Mouse (Mus musculus) midbrain, embryonic 15.5 days (tissue): ENCODE results near the gene Tanc1. TPM values are rescaled to one million over a fixed set of nuclear protein-coding genes. Genes with fewer than 3 reads are reported as not detected.

Source experiments
- ATAC-seq: fragments of 200-750 bp; cut with Nextera tagmentation; replicated peaks from 2 replicates; pipeline ENCODE4 v1.8.0; 2017; ENCODE audit warnings: moderate TSS enrichment
- H3K27ac ChIP-seq: fragments of 300-500 bp; sonication (generic); 2 replicates; pipeline ENCODE4 v1.5.1; 2015; ENCODE audit warnings: mild to moderate bottlenecking, inconsistent platforms
- H3K27me3 ChIP-seq: fragments of 300-500 bp; sonication (generic); replicated peaks from 2 replicates; pipeline ENCODE4 v1.6.1; 2015; ENCODE audit warnings: inconsistent platforms
- H3K36me3 ChIP-seq: fragments of 300-500 bp; sonication (generic); replicated peaks from 2 replicates; pipeline ENCODE4 v1.6.1; 2015; ENCODE audit warnings: inconsistent platforms
- H3K4me1 ChIP-seq: fragments of 300-500 bp; sonication (generic); 2 replicates; pipeline ENCODE4 v1.6.1; 2015; ENCODE audit warnings: inconsistent platforms
- H3K4me2 ChIP-seq: fragments of 300-500 bp; sonication (generic); 2 replicates; pipeline ENCODE4 v1.6.1; 2015; ENCODE audit warnings: inconsistent platforms, mild to moderate bottlenecking, moderate library complexity
- H3K4me3 ChIP-seq: fragments of 300-500 bp; sonication (generic); 2 replicates; pipeline ENCODE4 v1.5.1; 2015; ENCODE audit warnings: mild to moderate bottlenecking, inconsistent platforms
- H3K9ac ChIP-seq: fragments of 300-500 bp; sonication (generic); 2 replicates; pipeline ENCODE4 v1.6.1; 2015; ENCODE audit warnings: mild to moderate bottlenecking, inconsistent platforms
- H3K9me3 ChIP-seq: fragments of 300-500 bp; sonication (generic); 2 replicates; pipeline ENCODE4 v1.6.1; 2016; ENCODE audit warnings: inconsistent platforms
- WGBS: fragments of 180-500 bp; shearing (Covaris S2); methylation state at CpG from one replicate; pipeline ENCODE4 v1.1.7; 2015; ENCODE audit warnings: mixed read lengths; 5-methylcytosine and 5-hydroxymethylcytosine counted together
- polyA plus RNA-seq: library from polyadenylated mRNA; unstranded; fragments of >200 nt; fragmentation: Nextera tagmentation; extraction: Ambion mirVana; gene quantifications from 2 replicates; pipeline ENCODE4 v1.2.1, GENCODE M21; 2015

Gene Tanc1
- polyA plus RNA-seq, 1 experiment from 2014 or later, result 6.8 TPM

DNA sequence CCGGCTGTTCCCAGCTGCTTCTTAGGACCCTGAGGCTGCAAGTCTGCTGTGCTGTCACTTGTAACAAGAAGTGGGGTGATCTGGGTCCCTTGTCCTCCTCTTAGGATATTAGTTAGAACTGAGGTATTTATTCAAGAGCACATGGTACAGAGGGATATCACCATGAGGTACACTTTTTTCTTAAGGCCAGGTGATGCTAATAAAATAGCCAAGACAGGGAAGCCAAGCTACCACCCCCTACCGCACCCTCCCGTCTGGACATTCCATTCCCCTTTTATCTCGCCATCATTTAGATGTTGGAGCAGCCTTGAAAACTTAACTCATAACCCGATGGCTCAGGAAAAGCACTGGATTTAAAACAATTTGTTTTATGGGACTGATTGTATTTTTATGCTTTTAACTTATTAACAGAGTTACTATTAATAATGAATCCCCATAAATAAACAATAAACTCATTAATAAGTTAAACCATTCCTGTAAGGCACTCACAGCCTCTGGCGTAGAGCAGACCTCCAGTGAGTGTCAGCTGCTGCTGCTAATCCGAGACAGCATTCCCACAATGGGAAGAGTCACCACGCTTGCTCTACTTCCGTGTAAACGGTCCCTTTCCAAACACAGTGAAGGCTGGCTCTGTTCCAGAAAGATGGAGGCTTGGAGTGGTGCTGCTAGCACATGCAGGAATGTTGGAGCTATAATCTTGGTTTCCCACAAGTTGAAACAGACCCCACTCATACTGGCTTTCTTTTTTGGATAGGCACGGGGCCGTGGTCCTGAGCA, 171.4 kb downstream of the Tanc1 start:
- H3K4me2 ChIP-seq, result no peak overlapping the region
- 0 out of 2 replicates have a peak, but pooled peaks cover 4% of the 10 kb centered on the region for H3K4me1 ChIP-seq
- no peak overlapping the region for H3K27ac ChIP-seq
- peak; percentile 48 for ATAC-seq
- H3K27me3 ChIP-seq, result no peaks in the 10 kb centered on the region
- H3K4me3 ChIP-seq, result no peak overlapping the region
- no peaks in the 10 kb centered on the region for H3K36me3 ChIP-seq
- H3K9me3 ChIP-seq, result no peaks in the 10 kb centered on the region
- 55% methylated on average over 12 of the region's 12 CpGs for WGBS
- H3K9ac ChIP-seq, result no peak overlapping the region

DNA sequence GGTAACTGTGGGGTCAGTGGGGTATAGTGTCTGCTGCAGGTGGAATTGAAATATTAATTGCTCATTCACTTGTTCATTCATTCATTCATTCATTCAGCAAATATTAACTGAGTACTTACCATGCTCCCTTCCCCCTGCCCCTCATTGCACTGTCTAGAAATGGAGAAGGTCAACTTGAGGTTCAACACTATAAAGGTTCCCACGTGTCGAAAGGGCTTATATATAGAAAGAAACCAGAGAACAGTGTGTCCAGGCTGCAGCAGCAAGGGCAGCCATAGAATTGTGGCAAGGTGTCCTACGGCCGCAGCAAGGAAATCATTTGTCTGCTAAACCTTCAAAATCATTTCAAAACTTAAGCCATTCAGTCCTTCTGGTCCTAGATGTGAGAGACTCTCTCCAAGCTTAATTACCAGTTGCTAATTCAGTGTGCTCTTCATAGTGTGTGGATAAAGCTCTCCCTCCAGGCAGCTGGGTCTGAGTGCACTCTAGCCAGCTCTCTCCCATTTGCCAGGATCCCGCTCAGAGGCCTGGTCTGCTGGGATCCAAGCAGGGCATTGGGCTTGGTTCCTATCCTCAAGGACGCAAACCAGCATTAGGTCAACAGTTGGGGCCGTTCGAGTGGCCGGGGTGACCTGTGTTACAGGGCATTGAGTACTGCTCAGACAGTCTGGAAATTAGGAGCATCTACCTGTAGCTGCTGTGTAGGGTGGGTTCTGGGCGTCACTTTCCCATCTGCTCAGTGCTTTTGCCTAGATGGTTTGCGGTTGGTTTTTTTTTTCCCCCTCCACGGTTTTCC, 172.2 kb downstream of the Tanc1 start:
- H3K27ac ChIP-seq, result no peak overlapping the region
- H3K4me3 ChIP-seq, result no peak overlapping the region
- H3K27me3 ChIP-seq, result no peaks in the 10 kb centered on the region
- no peak for ATAC-seq
- no peaks in the 10 kb centered on the region for H3K9me3 ChIP-seq
- no peaks in the 10 kb centered on the region for H3K36me3 ChIP-seq
- no peak overlapping the region for H3K4me2 ChIP-seq
- WGBS, result 92% methylated on average over 12 of the region's 12 CpGs
- H3K9ac ChIP-seq, result no peak overlapping the region
- H3K4me1 ChIP-seq, result 0 out of 2 replicates have a peak, but pooled peaks cover 8% of the 10 kb centered on the region

DNA sequence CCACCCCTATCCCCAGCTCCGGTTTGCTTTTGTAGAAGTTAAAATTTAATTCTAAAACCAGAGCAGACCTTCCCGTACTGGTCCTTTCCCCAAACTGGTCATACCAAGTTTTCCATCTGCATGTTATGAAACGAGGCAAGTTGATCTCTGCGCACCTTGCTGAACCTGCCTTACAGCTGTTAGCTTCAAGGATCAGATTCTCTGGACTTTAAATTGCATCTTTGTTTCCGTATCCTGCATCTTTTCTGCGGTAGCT, 172.7 kb downstream of the Tanc1 start:
- no peak overlapping the region for H3K4me2 ChIP-seq
- no peak for ATAC-seq
- 89% methylated on average over 6 of the region's 6 CpGs for WGBS

DNA sequence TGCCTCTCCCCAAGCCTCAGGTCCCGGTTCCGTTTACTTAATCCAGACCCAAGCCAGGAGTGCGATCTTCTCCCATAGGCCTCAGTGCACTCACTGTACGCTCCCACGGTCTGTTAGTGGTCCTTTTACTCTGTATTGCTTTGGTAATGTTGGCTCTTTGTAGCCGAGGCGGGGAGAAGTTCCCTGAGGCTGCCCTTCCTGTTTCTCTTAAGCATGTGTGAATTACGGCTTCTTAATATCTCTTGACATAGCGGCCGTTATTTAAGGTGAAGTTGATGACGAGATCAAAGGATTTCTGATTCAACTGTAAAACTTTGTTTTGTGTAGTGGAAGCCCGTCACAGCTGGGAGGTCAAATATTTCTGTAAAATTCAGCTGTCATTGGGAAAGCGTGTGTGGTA, 173.8 kb downstream of the Tanc1 start:
- H3K4me2 ChIP-seq, result no peak overlapping the region
- no peaks in the 10 kb centered on the region for H3K9me3 ChIP-seq
- no peak overlapping the region for H3K27ac ChIP-seq
- H3K4me1 ChIP-seq, result 0 out of 2 replicates have a peak, but pooled peaks cover 8% of the 10 kb centered on the region
- H3K36me3 ChIP-seq, result no peaks in the 10 kb centered on the region
- no peaks in the 10 kb centered on the region for H3K27me3 ChIP-seq
- 77% methylated on average over 13 of the region's 13 CpGs for WGBS
- H3K4me3 ChIP-seq, result no peak overlapping the region
- H3K9ac ChIP-seq, result no peak overlapping the region
- no peak for ATAC-seq

More for the DNA sequence above, 172.7 kb downstream of the Tanc1 start:
- Histone ChIP-seq H3K36me3 (no peaks in the 10 kb centered on the region), H3K27ac (no peak overlapping the region), H3K4me3 (no peak overlapping the region), H3K27me3 (no peaks in the 10 kb centered on the region), H3K4me1 (0 out of 2 replicates have a peak, but pooled peaks cover 8% of the 10 kb centered on the region), H3K9me3 (no peaks in the 10 kb centered on the region), H3K9ac (no peak overlapping the region)

DNA sequence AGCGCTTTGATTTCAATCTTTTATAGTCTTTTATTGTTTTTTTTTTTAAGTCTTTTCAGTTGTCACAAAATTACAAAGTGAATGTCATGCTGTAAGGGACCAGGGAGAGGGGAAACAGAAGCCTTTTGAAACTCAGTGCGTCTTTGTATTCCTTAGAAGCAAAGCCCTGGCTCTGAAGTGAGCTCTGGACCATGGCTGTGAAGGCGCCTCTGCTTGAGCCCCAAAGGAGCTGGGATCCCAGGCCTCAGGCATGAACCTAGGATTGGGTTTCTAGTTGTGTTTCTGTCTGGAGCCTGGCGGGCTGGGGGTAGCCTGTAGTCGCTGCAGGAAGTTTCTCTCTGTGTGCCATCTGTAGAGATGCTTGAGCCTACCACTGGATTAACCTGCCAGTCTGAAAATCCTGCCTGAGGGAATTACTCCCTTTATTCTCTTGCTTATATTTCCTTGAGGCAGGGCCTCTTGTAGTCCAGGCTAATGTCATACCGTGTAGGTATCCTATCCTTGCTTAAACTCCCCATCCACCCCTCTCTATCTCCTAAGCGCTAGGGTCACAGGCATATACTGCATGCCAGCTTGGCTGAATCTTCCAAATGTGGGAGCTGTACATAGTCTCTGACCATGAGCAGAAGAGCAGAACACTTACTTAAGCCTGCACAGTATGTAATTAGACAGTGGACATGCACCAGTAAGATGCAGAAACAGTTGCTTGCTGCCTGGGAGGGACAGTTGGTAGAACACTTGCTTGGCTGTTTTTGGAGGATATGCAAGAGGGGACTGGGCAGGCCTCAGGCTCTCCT, 177.1 kb downstream of the Tanc1 start:
- Histone ChIP-seq H3K36me3 (no peaks in the 10 kb centered on the region), H3K4me3 (no peak overlapping the region), H3K9me3 (no peaks in the 10 kb centered on the region), H3K27ac (no peak overlapping the region), H3K4me1 (0 out of 2 replicates have a peak, but pooled peaks cover 5% of the 10 kb centered on the region), H3K27me3 (no peaks in the 10 kb centered on the region), H3K4me2 (no peak overlapping the region), H3K9ac (no peak overlapping the region)
- ATAC-seq, result peak; percentile 31; the same call in 1 of the 2 replicates
- WGBS, result 39% methylated on average over 7 of the region's 7 CpGs

DNA sequence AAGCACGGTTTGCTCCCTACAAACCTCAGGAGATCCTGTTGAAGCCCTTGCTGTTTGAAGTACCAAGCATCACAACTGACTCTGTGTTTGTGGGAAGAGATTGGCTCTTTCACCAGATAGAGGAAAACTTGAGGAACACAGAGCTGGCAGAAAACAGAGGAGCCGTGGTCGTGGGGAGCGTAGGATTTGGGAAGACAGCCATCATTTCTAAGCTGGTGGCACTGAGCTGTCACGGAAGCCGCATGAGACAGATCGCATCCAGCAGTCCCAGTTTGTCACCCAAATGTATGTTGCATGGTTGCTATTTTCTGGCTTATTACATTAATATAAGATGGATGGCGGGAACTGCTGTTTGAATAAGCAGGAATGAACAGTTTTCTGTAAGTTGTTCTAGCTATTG, 179.8 kb downstream of the Tanc1 start:
- H3K4me2 ChIP-seq, result no peak overlapping the region
- no peaks in the 10 kb centered on the region for H3K36me3 ChIP-seq
- H3K27ac ChIP-seq, result no peak overlapping the region
- H3K9me3 ChIP-seq, result no peaks in the 10 kb centered on the region
- ATAC-seq, result no peak
- H3K9ac ChIP-seq, result no peak overlapping the region
- 92% methylated on average over 8 of the region's 8 CpGs for WGBS
- H3K4me3 ChIP-seq, result no peak overlapping the region
- no peaks in the 10 kb centered on the region for H3K27me3 ChIP-seq
- 0 out of 2 replicates have a peak, but pooled peaks cover 5% of the 10 kb centered on the region for H3K4me1 ChIP-seq

DNA sequence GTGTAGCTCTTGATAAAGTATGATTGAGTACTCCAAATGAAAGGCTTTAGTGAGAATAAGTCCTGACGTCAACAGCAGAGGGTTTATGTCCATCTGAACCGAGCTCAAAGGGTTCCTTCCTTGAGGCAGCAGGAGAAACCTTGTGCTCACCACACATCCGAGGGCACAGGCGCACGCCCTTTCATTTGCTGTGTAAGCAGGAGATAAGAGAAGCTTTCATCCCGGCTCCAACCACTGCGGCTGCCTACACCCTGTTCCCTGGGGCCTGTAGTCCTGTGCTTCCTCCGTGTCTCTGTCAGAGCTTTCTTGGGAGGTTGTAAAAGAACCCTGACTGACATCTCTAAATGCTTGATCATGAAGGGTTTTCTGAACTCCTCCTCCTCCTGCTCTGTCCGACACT, 181.5 kb downstream of the Tanc1 start:
- no peak overlapping the region for H3K9ac ChIP-seq
- H3K9me3 ChIP-seq, result no peaks in the 10 kb centered on the region
- H3K4me2 ChIP-seq, result no peak overlapping the region
- no peaks in the 10 kb centered on the region for H3K27me3 ChIP-seq
- 0 out of 2 replicates have a peak, but pooled peaks cover 3% of the 10 kb centered on the region for H3K4me1 ChIP-seq
- WGBS, result 83% methylated on average over 9 of the region's 9 CpGs
- no peak overlapping the region for H3K27ac ChIP-seq
- no peak overlapping the region for H3K4me3 ChIP-seq
- H3K36me3 ChIP-seq, result no peaks in the 10 kb centered on the region
- no peak for ATAC-seq

DNA sequence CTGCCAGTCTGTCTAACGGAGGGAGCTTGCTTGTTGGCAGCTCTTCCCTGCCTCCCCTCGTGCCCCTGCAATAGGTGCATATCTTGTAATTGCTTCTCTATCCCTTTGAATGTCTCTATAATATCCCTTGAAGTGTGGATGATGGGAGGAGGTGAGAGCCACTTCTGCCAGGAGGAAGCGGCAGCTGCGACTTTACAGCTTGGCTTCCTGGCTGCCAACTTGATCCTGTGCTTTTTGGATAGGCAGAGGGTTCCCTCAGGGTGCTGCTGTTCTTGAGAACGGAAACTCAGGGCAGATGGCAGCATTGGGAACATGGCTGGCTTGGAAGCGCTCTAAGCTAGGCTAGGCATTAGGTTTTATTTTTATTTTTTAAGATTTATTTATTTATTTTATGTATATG, 183.0 kb downstream of the Tanc1 start:
- Histone ChIP-seq H3K36me3 (no peaks in the 10 kb centered on the region), H3K4me3 (no peak overlapping the region), H3K27me3 (no peaks in the 10 kb centered on the region), H3K4me1 (0 out of 2 replicates have a peak, but pooled peaks cover 3% of the 10 kb centered on the region), H3K27ac (no peak overlapping the region), H3K4me2 (no peak overlapping the region), H3K9ac (no peak overlapping the region), H3K9me3 (no peaks in the 10 kb centered on the region)
- no peak for ATAC-seq
- WGBS, result 86% methylated on average over 6 of the region's 6 CpGs

DNA sequence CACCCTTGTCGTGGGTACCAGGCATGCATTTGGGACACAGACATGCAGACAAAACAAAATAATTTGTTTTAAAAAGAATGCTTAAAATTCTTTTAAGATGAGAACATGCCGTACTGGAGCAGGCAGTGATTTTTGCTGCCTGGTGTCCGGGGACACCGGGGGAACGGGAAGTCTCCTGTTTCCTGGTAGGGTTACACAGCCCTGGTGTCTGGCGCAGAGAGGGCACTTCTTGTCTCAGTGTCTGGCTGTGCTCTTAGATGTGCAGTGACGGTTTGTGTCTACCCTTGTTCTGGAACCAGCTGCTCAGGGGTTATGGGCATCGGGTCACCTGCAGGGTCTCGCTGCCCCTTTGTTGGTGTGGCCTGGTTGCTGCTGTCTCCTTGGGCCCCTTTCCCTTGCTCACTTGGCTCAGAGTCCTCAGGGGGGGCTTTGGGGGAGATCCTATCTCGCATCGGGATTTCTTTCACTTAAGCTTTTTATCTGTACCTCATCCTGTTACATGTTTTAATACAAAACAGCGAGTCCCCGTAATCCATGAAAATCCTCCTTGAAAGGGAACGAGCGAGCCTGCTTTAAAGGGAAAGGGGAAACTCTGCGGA, 187.2 kb downstream of the Tanc1 start:
- H3K27ac ChIP-seq, result no peak overlapping the region

DNA sequence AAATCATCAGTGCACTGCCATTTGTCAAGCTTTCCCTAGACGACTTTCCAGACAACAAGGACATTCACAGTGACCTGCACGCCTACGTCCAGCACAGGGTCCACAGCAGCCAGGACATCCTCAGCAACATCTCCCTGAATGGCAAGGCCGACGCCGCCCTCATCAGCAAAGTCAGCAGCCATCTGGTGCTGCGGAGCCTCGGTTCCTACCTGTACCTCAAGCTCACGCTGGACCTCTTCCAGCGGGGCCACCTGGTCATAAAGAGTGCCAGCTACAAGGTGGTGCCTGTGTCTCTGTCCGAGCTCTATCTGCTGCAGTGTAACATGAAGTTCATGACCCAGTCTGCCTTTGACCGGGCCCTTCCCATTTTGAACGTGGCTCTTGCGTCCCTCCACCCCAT, 187.7 kb downstream of the Tanc1 start:
- H3K4me2 ChIP-seq, result 0 out of 2 replicates have a peak overlapping the region, but pooled peaks have one; percentile 1
- H3K27ac ChIP-seq, result no peak overlapping the region
- H3K9ac ChIP-seq, result no peak overlapping the region
- no peaks in the 10 kb centered on the region for H3K36me3 ChIP-seq
- H3K27me3 ChIP-seq, result no peaks in the 10 kb centered on the region
- WGBS, result 67% methylated on average over 14 of the region's 14 CpGs
- no peak overlapping the region for H3K4me3 ChIP-seq
- H3K9me3 ChIP-seq, result no peaks in the 10 kb centered on the region
- ATAC-seq, result peak; percentile 31; the same call in 1 of the 2 replicates
- H3K4me1 ChIP-seq, result 0 out of 2 replicates have a peak, but pooled peaks cover 3% of the 10 kb centered on the region

More for the DNA sequence above, 187.2 kb downstream of the Tanc1 start:
- peak; percentile 24; the same call in 1 of the 2 replicates for ATAC-seq
- 0 out of 2 replicates have a peak overlapping the region, but pooled peaks have one; percentile 1 for H3K4me2 ChIP-seq
- no peaks in the 10 kb centered on the region for H3K27me3 ChIP-seq
- H3K4me3 ChIP-seq, result no peak overlapping the region
- no peaks in the 10 kb centered on the region for H3K36me3 ChIP-seq
- 0 out of 2 replicates have a peak, but pooled peaks cover 3% of the 10 kb centered on the region for H3K4me1 ChIP-seq
- no peak overlapping the region for H3K9ac ChIP-seq
- no peaks in the 10 kb centered on the region for H3K9me3 ChIP-seq
- WGBS, result 39% methylated on average over 16 of the region's 16 CpGs

DNA sequence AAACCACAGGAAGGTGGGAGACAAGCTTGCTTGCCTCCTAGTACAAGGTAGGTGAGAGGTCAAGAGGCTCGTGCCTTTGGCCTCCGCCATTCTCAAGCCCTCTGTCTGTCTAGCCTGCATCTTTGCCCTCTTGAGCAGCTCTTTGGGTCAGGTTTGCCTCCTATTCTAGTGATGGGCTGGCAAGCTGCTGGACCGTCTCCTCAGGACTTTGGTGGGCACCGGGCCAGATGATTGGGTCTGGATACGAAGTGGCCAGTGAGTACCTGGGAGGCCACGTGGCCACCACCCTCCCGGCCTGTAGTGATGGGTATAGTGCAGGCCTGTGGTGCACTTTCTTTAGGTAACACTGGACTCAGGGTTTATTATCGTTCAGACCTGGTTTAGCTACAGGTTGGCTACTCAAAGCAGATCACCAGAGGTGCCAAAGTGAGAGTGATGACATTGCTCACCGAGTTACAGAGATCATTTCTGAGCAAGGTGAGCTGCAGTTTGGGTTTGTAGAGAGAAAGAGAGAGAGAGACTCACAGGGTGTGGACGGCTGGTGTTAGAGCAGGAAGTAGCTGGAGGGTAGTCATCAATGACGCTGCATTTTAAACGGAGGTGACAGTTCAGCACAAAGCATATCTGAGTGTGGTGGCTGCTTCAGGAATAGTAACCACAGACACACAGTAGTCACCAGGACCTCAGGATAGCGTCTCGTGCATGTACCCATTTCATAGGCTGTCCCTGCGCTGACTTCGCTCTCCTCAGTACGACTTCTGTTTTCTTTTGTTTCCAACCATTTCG, 188.8 kb downstream of the Tanc1 start:
- WGBS, result 95% methylated on average over 18 of the region's 18 CpGs
- no peak overlapping the region for H3K4me2 ChIP-seq
- ATAC-seq, result no peak
- H3K27ac ChIP-seq, result no peak overlapping the region
- H3K9ac ChIP-seq, result no peak overlapping the region
- H3K9me3 ChIP-seq, result no peaks in the 10 kb centered on the region
- no peaks in the 10 kb centered on the region for H3K36me3 ChIP-seq
- H3K4me1 ChIP-seq, result 0 out of 2 replicates have a peak, but pooled peaks cover 3% of the 10 kb centered on the region
- no peaks in the 10 kb centered on the region for H3K27me3 ChIP-seq
- no peak overlapping the region for H3K4me3 ChIP-seq
